Mouse (Mus musculus): ENCODE results near the gene Gm11541.
"Not testable (repeated sequence)": the region's sequence is repeated elsewhere in the genome, so short reads cannot be mapped to it uniquely, and the experiment has no call there.

The Gm11541 gene

DNA sequence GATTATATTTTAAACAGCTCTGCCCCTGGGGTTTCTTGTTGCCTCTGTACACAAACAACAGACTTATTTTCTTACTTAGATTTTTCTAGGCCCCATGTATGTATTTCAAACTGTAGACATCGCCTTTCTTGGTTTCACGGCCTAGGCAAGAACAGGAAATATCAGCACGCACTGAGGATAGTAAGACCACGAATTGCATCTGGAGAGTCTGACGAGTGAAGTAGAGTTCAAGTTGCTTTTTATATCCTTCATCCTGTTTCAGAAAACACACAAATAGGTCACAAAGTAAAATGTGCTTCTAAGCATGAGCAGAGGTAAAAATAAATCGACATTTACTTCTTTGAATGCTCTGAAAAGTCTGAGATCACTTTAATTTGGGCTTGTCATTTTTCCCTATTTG, 8.8 kb downstream of the Gm11541 start:
- DNase-seq: no peak

DNA sequence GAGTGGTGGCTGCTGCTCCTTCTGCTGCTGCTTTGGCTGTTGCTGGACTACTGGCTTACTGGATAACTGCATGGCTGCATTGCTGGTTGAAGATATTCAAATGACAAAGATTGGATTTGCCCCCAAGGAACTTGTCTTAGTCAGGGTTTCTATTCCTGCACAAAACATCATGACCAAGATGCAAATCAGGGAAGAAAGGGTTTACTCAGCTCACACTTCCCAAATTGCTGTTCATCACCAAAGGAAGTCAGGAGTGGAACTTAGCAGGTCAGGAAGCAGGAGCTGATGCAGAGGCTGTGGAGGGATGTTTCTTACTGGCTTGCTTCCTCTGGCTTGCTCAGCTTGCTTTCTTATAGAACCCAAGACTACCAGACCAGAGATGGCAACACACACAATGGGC, 11.8 kb downstream of the Gm11541 start:
- DNase-seq: not testable (repeated sequence)

DNA sequence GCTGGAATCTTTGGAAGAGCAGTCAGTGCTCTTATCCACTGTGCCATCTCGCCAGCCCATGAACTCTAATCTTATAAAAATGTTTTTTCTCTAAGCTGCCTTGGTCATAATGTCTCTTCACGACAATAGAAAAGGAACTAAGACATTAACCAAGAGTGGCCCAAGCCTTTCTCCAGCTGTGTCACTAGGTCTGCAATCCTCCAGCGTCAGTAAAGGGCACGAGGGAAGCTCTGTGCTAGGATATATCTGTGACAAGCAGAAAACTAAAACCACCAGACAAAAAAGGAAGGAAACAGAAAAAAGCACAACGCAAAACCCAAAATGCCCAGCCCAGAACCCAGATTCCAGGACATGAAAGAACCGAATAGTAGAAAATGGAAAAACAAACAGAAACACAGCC, 17.1 kb downstream of the Gm11541 start:
- no peak for DNase-seq

DNA sequence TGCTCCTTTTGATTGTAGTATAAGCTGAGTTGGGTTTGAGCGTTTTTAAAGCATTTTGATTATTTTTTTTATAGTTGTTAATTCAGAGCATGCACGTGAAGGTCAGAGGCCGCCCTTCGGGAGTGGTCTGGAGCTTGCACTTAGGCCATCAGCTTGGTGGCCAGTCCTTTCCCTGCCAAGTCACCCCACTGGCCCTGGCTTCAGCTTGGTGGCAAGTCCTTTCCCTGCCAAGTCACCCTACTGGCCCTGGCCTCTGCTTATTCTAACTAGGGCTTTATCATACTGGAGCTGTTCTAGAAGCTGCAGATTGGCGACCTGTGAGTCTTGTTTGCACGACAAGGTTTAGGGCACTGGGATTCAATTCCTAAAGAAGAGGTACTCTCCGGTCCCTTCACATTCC, 21.9 kb downstream of the Gm11541 start:
- no peak for DNase-seq

DNA sequence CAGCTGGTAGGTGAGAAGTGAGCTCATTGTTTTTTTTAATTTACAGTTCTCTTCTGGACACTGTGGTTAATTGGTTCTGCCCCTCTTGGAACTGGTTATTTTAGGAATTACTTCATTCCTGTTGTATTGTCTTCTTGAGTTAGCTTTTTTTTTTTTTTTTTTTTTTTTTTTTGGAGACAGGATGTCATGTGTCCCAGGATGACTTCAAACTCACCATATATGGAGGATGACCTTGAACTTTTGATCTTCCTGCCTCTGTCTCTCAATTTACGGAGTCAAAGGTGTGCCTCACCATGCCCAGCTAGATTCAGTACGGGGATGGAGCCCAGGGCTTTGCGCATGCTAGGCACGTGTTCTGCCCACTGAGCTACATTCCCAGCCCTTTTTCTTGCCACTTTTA, 22.7 kb downstream of the Gm11541 start:
- no peak for DNase-seq

DNA sequence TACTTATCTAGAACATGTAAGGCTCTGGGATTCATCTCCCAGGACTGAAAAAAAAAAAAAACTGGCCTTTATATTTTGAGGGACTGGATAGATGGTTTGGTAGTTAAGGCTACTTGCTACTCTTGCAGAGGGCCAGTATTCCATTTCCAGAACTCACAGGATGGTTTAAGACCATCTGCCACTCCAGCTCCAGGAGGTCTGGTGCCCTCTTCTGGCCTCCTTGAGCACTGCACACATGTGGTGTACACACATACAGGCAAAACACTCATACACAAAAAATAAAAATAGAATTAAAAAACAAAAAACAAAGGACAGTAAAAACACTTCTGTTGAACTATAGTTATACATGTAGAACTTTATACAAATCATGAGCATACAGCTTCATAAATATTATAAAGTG, 23.7 kb downstream of the Gm11541 start:
- no peak for DNase-seq

DNA sequence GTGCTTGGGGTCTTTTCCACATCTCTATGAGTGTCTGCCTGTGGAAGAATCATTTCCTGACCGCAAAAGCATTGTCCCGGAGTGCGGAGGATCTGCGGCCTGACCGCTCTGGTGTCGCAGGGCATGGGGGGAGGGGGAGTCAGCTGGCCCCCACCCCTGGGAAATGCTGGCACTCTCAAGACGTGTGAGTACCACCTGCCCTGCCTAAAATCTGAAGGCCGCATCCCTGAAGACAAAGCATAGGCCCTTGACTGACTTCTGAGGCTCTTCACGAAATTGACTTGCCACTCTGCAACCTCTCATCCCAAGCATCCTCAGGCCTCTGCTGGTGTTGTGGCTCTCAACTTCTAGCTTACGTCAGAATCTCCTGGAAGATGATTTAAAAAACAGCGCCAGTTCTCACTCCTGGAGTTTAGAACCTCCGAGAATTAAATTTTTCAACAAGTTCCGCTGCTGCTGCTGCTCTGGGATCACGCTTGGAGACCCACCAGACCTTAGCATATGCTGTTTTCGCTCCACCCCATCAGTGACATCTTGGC, 26.6 kb downstream of the Gm11541 start:
- DNase-seq: no peak

DNA sequence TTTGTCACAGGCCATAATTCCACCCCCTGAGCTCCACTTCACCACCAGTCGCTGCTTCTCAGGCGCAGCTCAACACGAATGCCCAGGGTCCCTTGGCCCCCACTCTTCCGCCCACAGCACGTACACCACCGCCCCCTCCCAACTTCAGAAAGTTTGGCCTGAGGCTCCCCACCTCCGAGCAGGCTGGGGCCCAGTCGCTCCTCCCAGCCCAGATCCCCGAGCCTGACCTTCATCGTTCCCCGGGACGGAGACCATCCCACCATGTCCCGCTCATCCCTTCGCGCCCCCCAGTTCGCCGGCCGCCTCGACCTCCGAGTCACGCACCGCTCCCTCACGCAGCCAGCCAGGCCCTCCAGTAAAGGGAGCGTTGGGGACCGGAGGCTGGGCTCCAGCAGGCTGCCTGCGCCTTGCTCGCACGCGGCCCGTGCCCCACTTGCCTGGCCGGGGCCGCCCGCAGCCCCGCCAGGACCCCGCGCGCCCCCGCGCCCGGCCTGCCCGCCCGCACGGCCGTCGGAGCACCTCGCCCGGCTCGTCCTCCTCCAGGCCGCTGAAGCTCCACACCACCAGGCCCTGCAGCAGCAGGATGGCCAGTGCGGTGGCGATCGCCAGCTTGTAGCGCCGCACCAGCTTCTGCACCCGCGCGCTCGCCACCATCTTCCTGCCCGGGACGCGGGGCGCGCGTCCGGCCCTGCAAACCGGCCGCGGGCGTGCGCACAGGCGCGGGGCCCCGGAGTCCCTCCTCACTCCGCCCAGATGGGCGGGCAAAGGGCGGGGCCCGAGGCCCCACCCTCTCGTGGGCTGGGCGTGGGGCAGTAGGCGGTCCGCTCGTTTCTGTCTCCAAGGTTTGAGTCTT, 27.3 kb downstream of the Gm11541 start, which contains the start of gene Xylt2:
TSS of gene Xylt2 (minus strand) at position 762 of the 853 bp plus-strand sequence.
- DNase-seq: peak; percentile 95

DNA sequence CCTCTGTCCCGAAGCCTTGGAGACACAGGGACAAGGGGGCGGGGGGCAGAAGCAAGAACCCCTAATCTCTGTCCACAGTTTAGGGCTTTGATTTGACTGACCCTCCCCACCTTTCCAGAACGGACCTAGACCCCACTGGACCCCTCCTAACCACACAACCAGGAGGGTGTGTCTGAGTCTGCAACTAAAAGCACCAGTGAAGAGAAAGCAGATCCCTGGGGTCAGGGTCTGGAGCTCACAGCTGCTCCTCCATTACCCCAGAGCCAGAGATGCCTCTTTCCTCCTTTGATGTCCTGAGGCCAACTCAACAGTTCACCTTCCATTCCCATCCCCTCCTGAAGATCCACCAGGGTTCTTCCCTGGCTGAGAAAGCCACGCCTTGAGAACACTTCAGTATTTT, 28.0 kb downstream of the Gm11541 start:
- DNase-seq: no peak

DNA sequence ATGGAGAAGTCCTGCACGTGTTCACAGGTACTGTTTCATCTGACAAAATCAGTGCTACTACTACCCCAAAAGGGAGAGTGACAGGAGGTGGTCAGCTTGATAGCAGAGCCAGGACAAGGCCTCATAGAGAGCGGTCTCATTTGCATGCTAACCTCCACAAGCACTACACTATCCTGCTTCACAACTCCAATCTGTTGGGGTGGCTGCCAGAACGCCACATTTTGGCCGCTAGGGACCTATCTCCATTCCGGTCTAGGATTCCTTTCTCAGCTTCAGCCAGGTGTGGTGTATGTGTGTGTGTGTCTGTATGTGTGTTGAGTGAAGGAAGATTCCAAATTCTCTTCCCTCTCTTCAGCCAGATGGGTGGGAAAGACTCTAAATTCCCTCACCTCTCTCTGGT, 28.9 kb downstream of the Gm11541 start:
- DNase-seq: no peak

DNA sequence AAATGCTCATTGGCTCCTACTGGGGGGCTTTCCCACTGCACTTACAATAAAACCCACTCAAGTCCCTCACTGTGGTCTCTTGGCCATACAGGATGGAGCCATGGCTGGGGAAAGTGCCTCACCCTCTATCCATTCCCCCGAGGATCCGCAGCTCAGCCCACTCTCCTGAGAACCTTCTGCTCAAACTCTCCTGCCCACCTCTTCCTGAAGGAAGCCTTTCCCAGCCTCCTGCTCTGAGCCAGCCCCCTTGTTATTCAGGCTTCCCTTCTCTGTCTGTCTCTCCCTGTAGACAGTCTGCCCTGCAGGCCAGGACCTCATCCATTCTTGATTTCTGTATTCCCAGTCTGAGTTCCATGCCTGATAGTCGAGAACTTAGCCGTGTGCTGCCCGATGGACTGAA, 29.3 kb downstream of the Gm11541 start:
- no peak for DNase-seq

DNA sequence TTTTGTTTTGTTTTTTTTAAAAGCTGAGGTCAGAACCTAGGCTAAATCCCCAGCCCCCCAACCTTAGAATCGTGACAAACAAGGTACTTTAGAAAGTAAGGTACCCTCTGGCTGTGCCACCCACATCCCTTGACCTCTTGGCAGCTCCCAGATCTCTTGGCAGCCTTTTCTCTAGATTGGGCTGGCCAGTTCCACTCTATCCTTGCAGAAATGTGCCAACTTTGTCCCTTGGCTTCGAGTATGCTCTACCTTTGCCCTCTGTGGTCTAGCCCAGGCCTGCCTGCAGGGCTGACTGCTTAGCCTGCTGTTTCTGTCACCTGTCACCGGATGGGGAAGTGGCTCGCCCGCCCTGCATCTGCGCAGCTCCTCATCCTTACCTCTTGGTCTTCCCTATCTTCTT, 39.0 kb downstream of the Gm11541 start:
- no peak for DNase-seq

DNA sequence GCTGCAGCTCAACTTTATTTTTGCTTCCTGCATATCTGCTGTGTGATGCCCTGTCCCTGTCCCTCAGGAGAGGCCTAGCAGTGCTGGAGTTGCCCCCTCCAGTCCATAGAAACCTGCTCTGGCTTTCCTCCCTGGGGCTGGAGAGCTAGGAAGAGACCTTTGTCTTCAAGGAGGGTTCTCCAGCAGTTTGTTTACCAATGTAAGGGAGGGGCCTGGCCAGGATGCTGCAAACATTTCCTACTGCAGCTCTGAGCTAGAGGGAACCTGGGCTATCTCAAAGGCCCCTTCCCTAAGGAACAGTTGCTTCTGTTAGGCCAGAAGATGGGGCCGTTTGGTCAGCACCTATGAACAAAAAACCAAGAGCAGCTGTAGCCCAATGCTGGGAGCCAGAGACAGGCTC, 43.0 kb downstream of the Gm11541 start:
- no peak for DNase-seq

DNA sequence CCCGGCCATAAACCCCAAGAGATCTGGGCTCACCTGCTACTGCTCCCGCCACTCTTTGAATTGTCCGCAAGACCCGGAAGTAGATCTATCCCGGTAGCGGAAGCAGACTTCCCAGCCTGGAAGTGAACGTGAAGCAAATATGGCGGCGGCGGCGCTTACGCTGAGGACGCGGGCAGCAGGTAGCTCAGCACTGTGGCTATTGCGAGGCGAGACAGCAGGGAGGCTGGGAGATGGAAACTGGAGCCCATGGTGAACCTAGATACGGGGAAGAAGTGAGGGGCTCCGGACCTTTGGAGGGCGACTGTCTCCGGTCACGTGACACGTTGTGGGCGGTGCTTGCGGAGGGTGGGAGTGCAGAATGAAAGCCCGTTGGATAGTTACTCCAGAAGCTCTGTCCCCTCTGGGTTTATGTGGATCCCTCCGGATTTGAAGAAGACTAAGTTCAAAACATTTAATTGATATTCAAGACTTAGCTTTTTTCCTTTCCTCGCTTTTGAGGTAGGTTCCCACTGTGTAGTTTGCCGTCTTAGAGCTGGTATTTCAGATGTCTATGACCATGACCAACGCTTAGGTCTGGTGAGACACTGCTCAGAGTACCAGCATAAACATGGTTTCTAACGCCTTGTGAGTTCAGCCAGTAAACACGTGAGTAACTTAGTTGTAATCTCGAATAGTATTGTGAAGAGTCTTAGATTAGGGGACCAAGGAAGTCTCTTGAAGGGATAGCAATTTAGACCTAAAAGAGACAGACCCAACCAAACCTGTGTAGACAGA, 50.4 kb downstream of the Gm11541 start, which contains the start of the genes Mrpl27 and Eme1:
TSS of gene Mrpl27 (plus strand) at position 105 of the 774 bp plus-strand sequence.
TSS of gene Eme1 (minus strand) at position 302 of the 774 bp plus-strand sequence.
- peak; percentile 84 to 89 for DNase-seq

DNA sequence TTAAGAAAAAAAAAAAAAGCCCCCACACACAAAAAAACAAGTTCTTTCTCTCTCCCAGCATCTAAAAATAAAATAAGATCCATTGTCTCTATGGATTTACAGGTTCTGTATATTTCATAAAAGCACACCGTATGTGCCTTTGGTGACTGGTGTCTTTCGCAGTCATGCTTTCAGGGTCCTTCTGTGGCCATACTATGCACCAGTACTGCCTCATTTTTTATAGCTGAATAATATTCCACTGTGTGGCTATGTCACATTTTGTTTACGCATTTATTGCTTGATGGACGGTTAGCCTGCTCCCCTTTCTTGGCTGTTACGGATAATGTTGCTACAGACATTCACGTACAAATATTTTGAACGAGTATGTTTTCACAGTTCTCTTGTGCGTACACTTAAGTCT, 51.3 kb downstream of the Gm11541 start:
- DNase-seq: no peak

DNA sequence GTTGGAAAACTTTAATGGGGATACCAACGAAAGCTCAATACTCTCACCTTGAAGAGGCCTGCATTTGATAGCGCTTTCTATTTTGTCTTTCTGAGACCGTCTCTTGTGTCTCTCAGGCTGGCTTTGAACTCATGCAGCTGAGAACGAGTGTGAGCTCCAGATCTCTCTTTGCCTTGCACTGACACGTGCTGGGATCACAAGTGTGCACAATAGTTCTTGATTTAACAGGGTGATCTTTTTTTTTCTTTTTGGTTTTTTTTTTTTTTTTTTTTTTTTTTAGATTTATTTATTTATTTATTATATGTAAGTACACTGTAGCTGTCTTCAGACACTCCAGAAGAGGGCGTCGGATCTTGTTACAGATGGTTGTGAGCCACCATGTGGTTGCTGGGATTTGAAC, 53.1 kb downstream of the Gm11541 start:
- not testable (repeated sequence) for DNase-seq

DNA sequence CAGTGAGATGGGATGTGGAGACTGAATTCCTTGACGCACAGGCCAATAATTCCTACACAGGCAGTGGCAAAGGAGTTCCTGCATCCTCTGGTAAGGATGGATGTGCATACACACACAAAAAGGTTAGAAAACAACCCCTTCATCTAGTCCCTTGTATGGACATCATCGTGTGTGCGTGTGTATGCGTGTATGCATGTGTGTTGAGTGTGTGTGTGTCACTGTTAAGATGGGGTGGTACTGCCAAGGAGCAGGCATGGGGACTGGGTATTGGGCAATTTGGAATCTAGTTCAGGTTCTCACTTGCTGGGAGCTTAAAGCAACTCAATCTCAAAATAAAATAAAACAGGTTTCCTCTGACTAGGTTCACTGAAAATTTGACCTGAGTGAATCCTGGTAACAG, 57.8 kb downstream of the Gm11541 start:
- no peak for DNase-seq
